Mouse (Mus musculus): ENCODE measurements around the gene 4930583I09Rik. TPM values are rescaled to one million over a fixed set of nuclear protein-coding genes. Genes with fewer than 3 reads are reported as not detected.

The 4930583I09Rik gene
- polyA plus RNA-seq, 1 experiment = 0.07 TPM

- no peaks in the 10 kb centered on the region for H3K27me3 ChIP-seq (ENCODE audit: control insufficient read depth, insufficient read depth, insufficient read length)
- no peaks in the 10 kb centered on the region for H3K36me3 ChIP-seq (ENCODE audit: control insufficient read depth, insufficient read depth)
- no peak for TF ChIP-seq REST (IDR thresholded peaks at IDR 0.05; ENCODE audit: insufficient read depth, insufficient read length)
- no peak for TF ChIP-seq TCF3 (IDR thresholded peaks at IDR 0.05; ENCODE audit: insufficient read length, low read depth)
- no peak for TF ChIP-seq SRF (IDR thresholded peaks at IDR 0.05; ENCODE audit: control insufficient read depth, insufficient read length, low read depth)
- no peak for TF ChIP-seq POLR2A (IDR thresholded peaks at IDR 0.05; ENCODE audit: insufficient read length, low read depth)
- no peak for TF ChIP-seq TCF12 (IDR thresholded peaks at IDR 0.05; ENCODE audit: insufficient read depth, poor library complexity, severe bottlenecking)
- no peak for TF ChIP-seq MAX (IDR thresholded peaks at IDR 0.05; ENCODE audit: low read depth)
- TF ChIP-seq USF1 (IDR thresholded peaks at IDR 0.05; ENCODE audit: low read depth) = no peak
- no peak for TF ChIP-seq MYOG (IDR thresholded peaks at IDR 0.05; ENCODE audit: control insufficient read depth in 1 of 3, insufficient read depth in 1 of 3, insufficient read length in 2 of 3, low read depth in 2 of 3)
- no peak for TF ChIP-seq CEBPB (IDR thresholded peaks at IDR 0.05; ENCODE audit: insufficient read depth, poor library complexity, severe bottlenecking)
- no peak for TF ChIP-seq MYOD1 (IDR thresholded peaks at IDR 0.05; ENCODE audit: control insufficient read depth in 1 of 3, insufficient read length in 2 of 3, low read depth in 2 of 3)
- H3K4me3 ChIP-seq = no peak overlapping the region
- H3ac ChIP-seq (ENCODE audit: control insufficient read depth, insufficient read length) = no peak overlapping the region
- no peaks in the 10 kb centered on the region for H3K79me2 ChIP-seq (ENCODE audit: control insufficient read depth, insufficient read depth)
- no peak overlapping the region for H3K4me2 ChIP-seq (ENCODE audit: low read depth)
These were observed 29.8 kb downstream of the 4930583I09Rik start for GRCm38 (mm10) chr17:64806035-64806589.

GRCm38 (mm10) chr17:64804375-64805124, 31.3 kb downstream of the 4930583I09Rik start:
- Histone ChIP-seq H3K79me2 (ENCODE audit: control insufficient read depth, insufficient read depth) (no peaks in the 10 kb centered on the region), H3K4me3 (no peak overlapping the region), H3ac (ENCODE audit: control insufficient read depth, insufficient read length) (no peak overlapping the region), H3K36me3 (ENCODE audit: control insufficient read depth, insufficient read depth) (no peaks in the 10 kb centered on the region), H3K4me2 (ENCODE audit: low read depth) (no peak overlapping the region), H3K27me3 (ENCODE audit: control insufficient read depth, insufficient read depth, insufficient read length) (no peaks in the 10 kb centered on the region)
- no peak for TF ChIP-seq TCF3 (IDR thresholded peaks at IDR 0.05; ENCODE audit: insufficient read length, low read depth)
- no peak for TF ChIP-seq SRF (IDR thresholded peaks at IDR 0.05; ENCODE audit: control insufficient read depth, insufficient read length, low read depth)
- no peak for TF ChIP-seq POLR2AphosphoS2 (IDR thresholded peaks at IDR 0.05; ENCODE audit: insufficient read length, low read depth)
- no peak for TF ChIP-seq MYOD1 (IDR thresholded peaks at IDR 0.05; ENCODE audit: control insufficient read depth in 1 of 3, insufficient read length in 2 of 3, low read depth in 2 of 3)
- TF ChIP-seq POLR2A (IDR thresholded peaks at IDR 0.05; ENCODE audit: insufficient read length, low read depth) = no peak
- TF ChIP-seq E2F4 (IDR thresholded peaks at IDR 0.05; ENCODE audit: insufficient read depth) = no peak

GRCm38 (mm10) chr17:64802956-64803275, 33.0 kb downstream of the 4930583I09Rik start:
- Histone ChIP-seq H3K79me2 (ENCODE audit: control insufficient read depth, insufficient read depth) (no peaks in the 10 kb centered on the region), H3K4me2 (ENCODE audit: low read depth) (no peak overlapping the region), H3K27me3 (ENCODE audit: control insufficient read depth, insufficient read depth, insufficient read length) (no peaks in the 10 kb centered on the region), H3ac (ENCODE audit: control insufficient read depth, insufficient read length) (no peak overlapping the region), H3K36me3 (ENCODE audit: control insufficient read depth, insufficient read depth) (no peaks in the 10 kb centered on the region), H3K4me3 (no peak overlapping the region)
- TF ChIP-seq TCF3 (IDR thresholded peaks at IDR 0.05; ENCODE audit: insufficient read length, low read depth) (no peak), MYOD1 (IDR thresholded peaks at IDR 0.05; ENCODE audit: control insufficient read depth in 1 of 3, insufficient read length in 2 of 3, low read depth in 2 of 3) (no peak), TCF12 (IDR thresholded peaks at IDR 0.05; ENCODE audit: insufficient read depth, poor library complexity, severe bottlenecking) (no peak), POLR2AphosphoS2 (IDR thresholded peaks at IDR 0.05; ENCODE audit: insufficient read length, low read depth) (no peak), MYOG (IDR thresholded peaks at IDR 0.05; ENCODE audit: control insufficient read depth in 1 of 3, insufficient read depth in 1 of 3, insufficient read length in 2 of 3, low read depth in 2 of 3) (no peak), USF1 (IDR thresholded peaks at IDR 0.05; ENCODE audit: low read depth) (no peak), E2F4 (IDR thresholded peaks at IDR 0.05; ENCODE audit: insufficient read depth) (no peak), POLR2A (IDR thresholded peaks at IDR 0.05; ENCODE audit: insufficient read length, low read depth) (no peak), CEBPB (IDR thresholded peaks at IDR 0.05; ENCODE audit: insufficient read depth, poor library complexity, severe bottlenecking) (no peak), REST (IDR thresholded peaks at IDR 0.05; ENCODE audit: insufficient read depth, insufficient read length) (no peak), MAX (IDR thresholded peaks at IDR 0.05; ENCODE audit: low read depth) (no peak), SRF (IDR thresholded peaks at IDR 0.05; ENCODE audit: control insufficient read depth, insufficient read length, low read depth) (no peak)

- H3ac ChIP-seq (ENCODE audit: control insufficient read depth, insufficient read length) = no peak overlapping the region
- no peaks in the 10 kb centered on the region for H3K27me3 ChIP-seq (ENCODE audit: control insufficient read depth, insufficient read depth, insufficient read length)
- no peak overlapping the region for H3K4me3 ChIP-seq
- TF ChIP-seq POLR2AphosphoS2 (IDR thresholded peaks at IDR 0.05; ENCODE audit: insufficient read length, low read depth) (no peak), USF1 (IDR thresholded peaks at IDR 0.05; ENCODE audit: low read depth) (no peak), MYOD1 (IDR thresholded peaks at IDR 0.05; ENCODE audit: control insufficient read depth in 1 of 3, insufficient read length in 2 of 3, low read depth in 2 of 3) (no peak), MYOG (IDR thresholded peaks at IDR 0.05; ENCODE audit: control insufficient read depth in 1 of 3, insufficient read depth in 1 of 3, insufficient read length in 2 of 3, low read depth in 2 of 3) (no peak), POLR2A (IDR thresholded peaks at IDR 0.05; ENCODE audit: insufficient read length, low read depth) (no peak), TCF12 (IDR thresholded peaks at IDR 0.05; ENCODE audit: insufficient read depth, poor library complexity, severe bottlenecking) (no peak), REST (IDR thresholded peaks at IDR 0.05; ENCODE audit: insufficient read depth, insufficient read length) (no peak), SRF (IDR thresholded peaks at IDR 0.05; ENCODE audit: control insufficient read depth, insufficient read length, low read depth) (no peak), E2F4 (IDR thresholded peaks at IDR 0.05; ENCODE audit: insufficient read depth) (no peak), TCF3 (IDR thresholded peaks at IDR 0.05; ENCODE audit: insufficient read length, low read depth) (no peak), MAX (IDR thresholded peaks at IDR 0.05; ENCODE audit: low read depth) (no peak), CEBPB (IDR thresholded peaks at IDR 0.05; ENCODE audit: insufficient read depth, poor library complexity, severe bottlenecking) (no peak)
- H3K36me3 ChIP-seq (ENCODE audit: control insufficient read depth, insufficient read depth) = no peaks in the 10 kb centered on the region
- no peak overlapping the region for H3K4me2 ChIP-seq (ENCODE audit: low read depth)
- no peaks in the 10 kb centered on the region for H3K79me2 ChIP-seq (ENCODE audit: control insufficient read depth, insufficient read depth)
These were observed 33.5 kb downstream of the 4930583I09Rik start for GRCm38 (mm10) chr17:64802168-64802955.

All from myocyte (in vitro differentiated cells).